Mouse (Mus musculus): ENCODE data around the gene Tmem178b. TPM values are rescaled to one million over a fixed set of nuclear protein-coding genes. Genes with fewer than 3 reads are reported as not detected.

Gene Tmem178b
- polyA plus RNA-seq, 1 experiment from 2014 or later: 0.63 TPM

DNA sequence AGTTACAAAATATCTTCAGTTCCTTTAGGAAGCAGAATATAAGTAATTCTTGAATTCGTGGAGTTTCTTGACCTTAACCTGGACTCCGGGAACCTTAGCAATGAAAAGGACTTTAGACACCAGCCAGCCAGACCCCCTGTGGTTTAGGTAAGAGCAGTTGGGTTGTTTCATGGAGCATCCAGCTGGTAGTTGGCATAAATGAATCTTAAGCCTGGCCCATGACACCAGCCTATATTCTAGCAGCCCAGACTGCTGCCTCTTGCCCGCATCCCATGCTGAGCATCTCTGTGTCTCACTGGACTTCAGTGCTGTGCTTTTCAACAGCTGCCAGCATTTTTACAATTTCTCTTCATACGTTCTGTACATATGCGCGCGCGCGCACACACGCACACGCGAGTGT is 344.1 kb downstream of the Tmem178b start:
- no peak overlapping the region for H3K9ac ChIP-seq
- no peaks in the 10 kb centered on the region for H3K36me3 ChIP-seq
- no peak overlapping the region for H3K27ac ChIP-seq
- H3K4me3 ChIP-seq: no peak overlapping the region
- no peaks in the 10 kb centered on the region for H3K9me3 ChIP-seq
- H3K27me3 ChIP-seq: no peaks in the 10 kb centered on the region
- 93% methylated on average over 12 of the region's 12 CpGs for WGBS
- no peaks in the 10 kb centered on the region for H3K4me1 ChIP-seq
- no peak overlapping the region for H3K4me2 ChIP-seq
- ATAC-seq (ENCODE audit: insufficient number of reproducible peaks, low FRiP score, low TSS enrichment, low read depth): no peak

DNA sequence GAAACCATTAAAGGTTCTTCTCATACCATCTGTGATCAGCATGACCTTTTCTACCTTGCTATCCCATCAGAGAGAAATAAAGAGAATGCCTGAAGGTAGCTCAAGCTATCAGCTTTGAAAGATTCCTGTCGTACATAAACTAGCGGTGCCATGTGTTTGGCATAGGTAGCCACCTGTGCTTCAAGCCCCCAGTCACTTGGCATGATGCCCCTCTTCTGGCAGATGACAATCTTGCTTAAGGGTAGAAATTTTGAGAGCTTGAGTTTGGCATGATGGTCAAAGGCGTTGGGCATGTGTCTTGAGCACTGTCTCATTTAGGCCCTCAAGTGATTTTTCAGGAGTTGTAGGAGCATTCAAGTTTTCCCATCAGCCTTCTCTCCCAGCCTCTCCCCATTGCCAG is 344.6 kb downstream of the Tmem178b start:
- Histone ChIP-seq H3K4me2 (no peak overlapping the region), H3K4me1 (no peaks in the 10 kb centered on the region), H3K9ac (no peak overlapping the region), H3K4me3 (no peak overlapping the region), H3K27me3 (no peaks in the 10 kb centered on the region), H3K36me3 (no peaks in the 10 kb centered on the region), H3K9me3 (no peaks in the 10 kb centered on the region), H3K27ac (no peak overlapping the region)
- 86% methylated on average over 3 of the region's 3 CpGs for WGBS
- ATAC-seq (ENCODE audit: insufficient number of reproducible peaks, low FRiP score, low TSS enrichment, low read depth): no peak

DNA sequence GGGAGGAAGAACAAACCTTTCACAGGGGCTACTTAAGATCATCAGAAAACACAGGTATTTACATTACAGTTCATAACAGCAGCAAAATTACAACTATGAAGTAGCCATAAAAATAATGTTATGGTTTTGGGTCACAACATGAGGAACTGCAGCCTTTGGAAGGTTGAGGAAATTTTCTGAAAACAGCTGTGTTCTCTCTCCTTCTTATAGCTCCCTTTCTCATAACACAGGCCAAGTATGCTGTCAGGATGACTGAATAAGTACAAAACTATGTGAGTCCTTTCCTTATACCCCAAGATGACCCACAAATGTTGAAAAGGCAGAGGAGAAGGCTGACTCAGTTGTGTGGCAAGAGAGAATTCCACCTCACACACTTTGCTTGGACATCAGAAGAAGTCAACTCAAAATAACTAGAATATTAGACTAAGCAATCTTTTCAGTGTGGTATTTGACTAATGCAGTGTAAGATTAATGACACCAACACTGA is 347.6 kb downstream of the Tmem178b start:
- Histone ChIP-seq H3K4me2 (no peak overlapping the region), H3K9me3 (no peaks in the 10 kb centered on the region), H3K27me3 (no peaks in the 10 kb centered on the region), H3K27ac (no peak overlapping the region), H3K4me3 (no peak overlapping the region), H3K4me1 (no peaks in the 10 kb centered on the region), H3K9ac (no peak overlapping the region), H3K36me3 (no peaks in the 10 kb centered on the region)
- ATAC-seq (ENCODE audit: insufficient number of reproducible peaks, low FRiP score, low TSS enrichment, low read depth): no peak

DNA sequence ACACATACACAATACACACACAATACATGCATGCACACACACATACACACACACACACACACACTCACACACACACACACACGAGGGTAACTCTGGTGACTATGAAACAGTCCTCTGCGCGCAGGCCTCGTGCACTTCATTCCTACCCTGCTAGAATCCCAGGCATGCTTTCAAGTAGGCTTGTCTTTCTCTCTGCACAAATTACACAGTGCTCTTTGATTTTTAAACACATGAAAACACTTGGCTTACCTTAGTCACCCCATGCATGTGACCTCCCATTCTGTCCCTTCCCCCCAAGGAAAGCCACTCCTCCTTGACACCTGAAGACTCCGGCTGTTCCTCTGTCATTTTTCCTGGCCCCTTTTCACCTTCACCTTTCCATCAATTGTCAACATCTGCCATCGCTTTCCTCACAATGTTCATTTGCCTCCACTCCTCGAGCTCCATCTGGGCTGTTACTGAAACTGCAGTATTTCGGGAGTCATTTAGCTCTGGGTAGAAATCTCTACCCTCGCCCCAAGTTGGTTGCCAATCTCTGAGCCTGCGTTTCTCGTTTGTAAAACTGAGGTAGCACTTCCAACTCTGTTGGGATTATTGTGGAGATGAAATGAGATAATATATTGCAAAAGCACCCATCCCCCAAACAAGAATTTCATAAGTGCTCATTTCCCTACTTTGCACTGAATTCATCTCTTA is 352.7 kb downstream of the Tmem178b start:
- WGBS: 74% methylated on average over 11 of the region's 11 CpGs

DNA sequence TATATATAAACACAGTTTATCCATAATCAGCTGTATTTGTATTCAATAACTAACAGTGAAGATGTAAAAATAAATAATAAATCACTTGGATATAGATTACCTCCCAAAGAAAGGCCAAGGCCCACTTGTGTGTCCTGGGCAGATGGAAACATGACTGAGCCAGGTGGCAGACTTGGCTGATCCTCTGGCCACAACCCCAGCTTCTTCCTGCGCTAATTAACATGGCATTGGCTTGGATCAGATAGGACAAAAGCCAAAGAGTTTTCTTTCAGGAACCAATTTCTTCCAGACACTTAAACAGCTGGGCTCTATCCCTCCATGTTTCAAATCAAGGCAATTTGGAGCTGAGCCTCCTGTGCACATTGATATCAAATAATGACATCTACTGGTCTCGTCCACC is 355.9 kb downstream of the Tmem178b start:
- Histone ChIP-seq H3K4me3 (no peak overlapping the region), H3K9ac (no peak overlapping the region), H3K27me3 (no peaks in the 10 kb centered on the region), H3K4me1 (no peaks in the 10 kb centered on the region), H3K36me3 (no peaks in the 10 kb centered on the region), H3K9me3 (no peaks in the 10 kb centered on the region), H3K4me2 (no peak overlapping the region), H3K27ac (no peak overlapping the region)
- no peak for ATAC-seq (ENCODE audit: insufficient number of reproducible peaks, low FRiP score, low TSS enrichment, low read depth)
- 89% methylated on average over 2 of the region's 2 CpGs for WGBS

More for the DNA sequence above, 352.7 kb downstream of the Tmem178b start:
- Histone ChIP-seq H3K4me3 (no peak overlapping the region), H3K9me3 (no peaks in the 10 kb centered on the region), H3K36me3 (no peaks in the 10 kb centered on the region), H3K4me1 (no peaks in the 10 kb centered on the region), H3K27ac (no peak overlapping the region), H3K27me3 (no peaks in the 10 kb centered on the region), H3K4me2 (no peak overlapping the region), H3K9ac (no peak overlapping the region)
- no peak for ATAC-seq (ENCODE audit: insufficient number of reproducible peaks, low FRiP score, low TSS enrichment, low read depth)

DNA sequence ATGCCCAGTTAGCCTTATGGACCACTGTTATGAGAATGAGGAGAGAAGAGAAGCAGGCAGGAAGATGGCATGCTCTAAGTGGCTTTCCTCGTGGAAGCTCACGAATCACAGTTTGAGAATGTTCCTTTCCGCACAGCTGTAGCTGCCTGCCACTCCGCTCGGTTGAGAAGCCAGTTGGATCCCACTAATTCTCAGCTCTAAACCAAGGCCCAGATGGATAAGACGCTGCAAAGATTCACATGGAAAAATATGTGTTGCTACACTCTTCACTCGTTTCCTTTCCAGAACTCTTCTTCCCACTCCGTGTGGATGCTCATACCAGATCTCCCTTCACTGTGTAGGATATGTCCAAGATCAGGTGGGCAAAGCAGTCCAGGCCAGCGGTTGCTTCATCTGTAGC is 356.9 kb downstream of the Tmem178b start:
- Histone ChIP-seq H3K27ac (no peak overlapping the region), H3K9me3 (no peaks in the 10 kb centered on the region)
- 90% methylated on average over 9 of the region's 9 CpGs for WGBS

DNA sequence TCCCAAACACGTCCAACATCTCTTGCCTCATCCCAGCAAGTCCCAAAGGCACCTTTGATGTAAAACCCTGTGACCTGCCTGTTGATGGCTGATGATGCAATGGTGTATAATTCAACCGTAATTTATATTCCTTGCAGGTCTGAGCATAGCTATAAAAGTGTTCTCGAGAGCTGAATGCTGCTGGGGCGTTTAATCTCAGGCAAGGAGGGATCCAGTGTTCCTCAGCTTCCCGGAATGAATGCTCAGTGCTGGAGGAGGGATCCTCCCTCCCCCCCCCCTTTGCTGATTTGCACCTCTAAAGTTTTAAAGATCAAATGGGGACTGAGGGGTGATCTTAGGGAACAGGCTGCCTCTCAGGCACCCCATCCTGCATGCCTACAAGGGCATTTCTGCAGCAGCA is 361.0 kb downstream of the Tmem178b start:
- Histone ChIP-seq H3K4me1 (no peaks in the 10 kb centered on the region), H3K9ac (no peak overlapping the region), H3K27ac (no peak overlapping the region), H3K36me3 (no peaks in the 10 kb centered on the region), H3K4me3 (no peak overlapping the region), H3K4me2 (no peak overlapping the region), H3K9me3 (no peaks in the 10 kb centered on the region), H3K27me3 (no peaks in the 10 kb centered on the region)
- 17% methylated on average over 5 of the region's 5 CpGs for WGBS
- no peak for ATAC-seq (ENCODE audit: insufficient number of reproducible peaks, low FRiP score, low TSS enrichment, low read depth)

More for the DNA sequence above, 356.9 kb downstream of the Tmem178b start:
- Histone ChIP-seq H3K27me3 (no peaks in the 10 kb centered on the region), H3K36me3 (no peaks in the 10 kb centered on the region), H3K4me2 (no peak overlapping the region), H3K4me3 (no peak overlapping the region), H3K9ac (no peak overlapping the region), H3K4me1 (no peaks in the 10 kb centered on the region)
- no peak for ATAC-seq (ENCODE audit: insufficient number of reproducible peaks, low FRiP score, low TSS enrichment, low read depth)

DNA sequence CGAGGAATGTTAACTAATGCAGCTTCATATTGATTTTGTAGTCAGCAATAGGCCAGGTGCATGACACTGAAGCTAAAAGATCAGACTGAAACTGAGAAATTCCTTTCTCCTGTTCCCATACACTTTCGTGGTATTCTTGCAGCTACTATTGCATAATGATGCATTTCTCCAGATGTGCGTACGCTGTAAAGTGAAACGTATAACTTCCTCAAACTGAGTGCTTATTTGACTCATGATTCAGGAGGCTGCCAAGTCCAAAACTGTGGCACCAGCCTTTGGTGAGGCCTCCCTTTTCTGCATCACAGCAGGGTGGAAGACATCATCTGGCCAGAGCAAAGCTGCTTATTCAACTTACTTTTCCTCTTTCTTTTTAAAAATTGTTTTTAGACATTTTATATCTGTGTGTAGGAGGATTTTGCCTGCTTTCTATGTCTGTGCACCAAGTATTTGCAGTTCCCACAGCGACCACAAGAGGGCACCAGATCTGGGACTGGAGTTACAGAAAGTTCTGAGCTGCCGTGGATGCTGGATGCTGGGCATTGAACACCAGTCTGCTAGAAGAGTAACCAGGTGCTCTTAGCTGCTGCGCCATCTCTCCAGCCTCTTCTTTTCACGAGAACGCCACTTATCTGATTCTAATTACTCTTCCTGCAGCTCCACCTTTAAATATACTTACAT is 362.9 kb downstream of the Tmem178b start:
- no peaks in the 10 kb centered on the region for H3K36me3 ChIP-seq
- H3K27ac ChIP-seq: no peak overlapping the region
- no peaks in the 10 kb centered on the region for H3K9me3 ChIP-seq
- H3K4me2 ChIP-seq: no peak overlapping the region
- H3K4me3 ChIP-seq: no peak overlapping the region
- H3K9ac ChIP-seq: no peak overlapping the region
- WGBS: 26% methylated on average over 10 of the region's 10 CpGs
- ATAC-seq (ENCODE audit: insufficient number of reproducible peaks, low FRiP score, low TSS enrichment, low read depth): no peak
- no peaks in the 10 kb centered on the region for H3K4me1 ChIP-seq
- no peaks in the 10 kb centered on the region for H3K27me3 ChIP-seq

DNA sequence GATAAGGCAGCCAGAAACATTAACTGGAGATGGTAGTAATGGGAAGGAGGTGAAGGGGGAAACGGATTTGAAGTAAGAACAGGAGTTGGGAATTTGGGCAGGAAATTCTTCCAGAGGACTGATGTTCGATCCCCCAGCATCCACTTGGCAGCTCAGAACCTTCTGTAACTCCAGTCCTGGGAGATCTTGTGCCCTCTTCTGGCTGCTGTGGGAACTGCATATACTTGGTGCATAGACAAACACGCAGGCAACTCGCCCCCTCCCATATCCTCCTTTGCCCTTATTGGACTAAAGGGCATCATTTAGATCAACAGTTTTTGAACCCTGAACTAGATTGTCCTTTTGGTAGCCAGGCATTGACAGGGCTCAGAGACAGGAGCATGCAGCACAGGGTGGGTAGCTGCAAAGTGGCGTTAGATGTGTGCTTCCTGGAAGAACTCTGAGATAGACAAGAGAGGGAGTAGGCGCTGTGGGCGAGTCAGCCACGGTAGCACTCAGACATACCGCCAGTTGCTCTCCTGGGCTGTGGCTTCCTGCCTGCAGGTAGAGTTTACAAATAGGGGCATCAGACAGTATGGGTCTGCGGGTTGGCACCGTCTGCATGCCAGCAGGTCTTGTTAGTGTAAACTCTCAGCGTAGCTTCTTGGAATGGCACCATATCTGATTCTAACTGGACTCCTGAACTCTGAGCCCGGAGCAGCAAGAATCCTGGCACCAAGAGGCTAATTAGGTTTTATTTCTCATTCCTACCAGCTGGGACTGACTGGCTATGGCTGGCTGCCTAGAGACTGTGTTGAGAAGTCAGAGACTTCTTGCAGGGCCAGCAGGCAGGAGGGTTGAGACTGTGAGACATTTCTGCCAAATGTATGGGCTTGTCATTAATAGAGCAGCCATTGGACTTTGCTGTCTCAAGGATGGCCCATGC is 364.0 kb downstream of the Tmem178b start:
- H3K9me3 ChIP-seq: no peaks in the 10 kb centered on the region
- no peak overlapping the region for H3K27ac ChIP-seq
- H3K27me3 ChIP-seq: no peaks in the 10 kb centered on the region
- no peaks in the 10 kb centered on the region for H3K36me3 ChIP-seq
- no peak for ATAC-seq (ENCODE audit: insufficient number of reproducible peaks, low FRiP score, low TSS enrichment, low read depth)
- no peak overlapping the region for H3K4me2 ChIP-seq
- no peak overlapping the region for H3K4me3 ChIP-seq
- no peaks in the 10 kb centered on the region for H3K4me1 ChIP-seq
- no peak overlapping the region for H3K9ac ChIP-seq
- WGBS: 69% methylated on average over 13 of the region's 13 CpGs

DNA sequence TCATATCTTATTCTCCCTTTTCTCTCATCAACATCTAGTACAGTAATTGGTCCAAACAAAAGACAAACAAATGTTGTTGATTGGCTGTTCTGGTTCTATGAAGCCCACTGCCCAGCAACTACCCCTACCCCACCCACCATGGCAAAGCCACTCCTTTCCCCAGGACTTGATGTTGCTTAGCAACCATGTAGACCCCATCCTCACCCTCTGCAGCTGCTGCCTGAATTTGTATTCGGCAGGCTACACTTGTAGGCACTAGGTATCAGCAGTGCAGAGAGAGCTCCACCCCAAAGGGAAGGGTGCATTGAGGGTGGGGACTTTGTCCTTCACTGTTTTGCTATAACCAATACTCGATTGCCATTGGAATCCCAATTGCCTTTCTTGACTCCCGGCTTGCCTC is 365.8 kb downstream of the Tmem178b start:
- Histone ChIP-seq H3K36me3 (no peaks in the 10 kb centered on the region), H3K4me2 (no peak overlapping the region), H3K27ac (no peak overlapping the region), H3K9me3 (no peaks in the 10 kb centered on the region), H3K27me3 (no peaks in the 10 kb centered on the region), H3K4me1 (no peaks in the 10 kb centered on the region), H3K4me3 (no peak overlapping the region), H3K9ac (no peak overlapping the region)
- 73% methylated on average over 3 of the region's 3 CpGs for WGBS
- ATAC-seq (ENCODE audit: insufficient number of reproducible peaks, low FRiP score, low TSS enrichment, low read depth): no peak

DNA sequence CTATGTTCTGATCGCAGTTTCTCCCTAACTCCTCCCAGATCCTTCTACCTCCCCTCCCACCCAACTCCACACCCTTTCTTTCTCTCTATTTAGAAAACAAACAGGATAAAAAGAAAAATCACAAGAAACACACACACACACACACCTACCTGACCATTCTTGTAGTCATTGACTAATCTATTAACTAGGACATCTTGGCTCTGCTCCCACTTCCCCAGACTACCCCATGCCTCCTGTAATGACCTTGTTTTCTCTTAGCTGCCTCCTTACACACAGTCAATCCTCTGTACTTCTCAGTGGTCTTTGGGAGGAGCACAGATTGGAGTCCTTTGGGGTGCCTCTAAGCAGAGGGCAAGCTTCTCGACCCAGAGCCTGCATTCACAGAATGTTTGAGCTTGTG is 367.6 kb downstream of the Tmem178b start:
- no peak for ATAC-seq (ENCODE audit: insufficient number of reproducible peaks, low FRiP score, low TSS enrichment, low read depth)
- H3K27me3 ChIP-seq: no peaks in the 10 kb centered on the region
- no peak overlapping the region for H3K27ac ChIP-seq
- no peaks in the 10 kb centered on the region for H3K4me1 ChIP-seq
- WGBS: 60% methylated on average over 2 of the region's 2 CpGs
- no peaks in the 10 kb centered on the region for H3K9me3 ChIP-seq
- H3K9ac ChIP-seq: no peak overlapping the region
- no peak overlapping the region for H3K4me2 ChIP-seq
- no peaks in the 10 kb centered on the region for H3K36me3 ChIP-seq
- no peak overlapping the region for H3K4me3 ChIP-seq
